8 mouse cellular contexts compared by ENCODE assay signal in genomic region chr1:63129857-63130690, GRCm38 (mm10). TPM values are rescaled to one million over a fixed set of nuclear protein-coding genes. Genes with fewer than 3 reads are reported as not detected.
A peak's percentile ranks its signal among the peaks of the same experiment; 100 is the strongest.
DNase-seq lines count a peak whose midpoint lies in the region; ATAC-seq and TF ChIP-seq lines count a peak whose summit lies in the region.

No protein-coding gene starts in this region.

- intact Hi-C loops in left cerebral cortex, adult 2 months (cut with DNase I), result no loop called here

- TF ChIP-seq CTCF in lung, adult 2 months (IDR thresholded peaks at IDR 0.05; ENCODE audit: insufficient read depth, low read length), result no peak
- TF ChIP-seq CTCF in left cerebral cortex, adult 2 months (IDR thresholded peaks at IDR 0.05), result no peak

- H3K9ac ChIP-seq in forebrain, embryonic 11.5 days (ENCODE audit: low read length), result no peak overlapping the region
- H3K9ac ChIP-seq in kidney, embryonic 14.5 days (ENCODE audit: low read depth, low read length), result peak overlapping the region; percentile 34; the same call in 1 of the 2 replicates

- peak overlapping the region; percentile 43; the same call in 1 of the 2 replicates for H3K4me2 ChIP-seq in forebrain, embryonic 11.5 days (ENCODE audit: low read depth, low read length, severe bottlenecking)
- H3K4me2 ChIP-seq in kidney, embryonic 14.5 days (replicated peaks; ENCODE audit: low read depth, low read length), result peak overlapping the region; percentile 45

- H3K27me3 ChIP-seq in forebrain, embryonic 11.5 days (ENCODE audit: control insufficient read depth, insufficient read depth, low read length), result no peaks in the 10 kb centered on the region
- no peaks in the 10 kb centered on the region for H3K27me3 ChIP-seq in kidney, embryonic 14.5 days (ENCODE audit: control insufficient read depth, insufficient read depth, low read length)
- no peaks in the 10 kb centered on the region for H3K27me3 ChIP-seq in megakaryocyte, embryonic 14.5 days (replicated peaks)

- no peaks in the 10 kb centered on the region for H3K4me1 ChIP-seq in lung, adult 2 months (ENCODE audit: control insufficient read depth, insufficient read depth, low read length)
- no peaks in the 10 kb centered on the region; the same call in 1 of the 2 replicates for H3K4me1 ChIP-seq in forebrain, embryonic 11.5 days (replicated peaks; ENCODE audit: control insufficient read depth, insufficient read depth, low read length)
- H3K4me1 ChIP-seq in kidney, embryonic 14.5 days (ENCODE audit: control insufficient read depth, insufficient read depth, low read length), result no peaks in the 10 kb centered on the region
- peaks cover 42% of the 10 kb centered on the region for H3K4me1 ChIP-seq in megakaryocyte, embryonic 14.5 days

- TF ChIP-seq POLR2A in lung, adult 2 months (IDR thresholded peaks at IDR 0.05; ENCODE audit: borderline replicate concordance, extremely low read depth, low read depth, low read length), result no peak

- no peak for DNase-seq in lung, adult 2 months
- no peak for DNase-seq in lung, postnatal 10 days
- DNase-seq in forebrain, embryonic 11.5 days (ENCODE audit: low spot score), result no peak
- DNase-seq in layer of hippocampus, postnatal 10 days (ENCODE audit: low spot score in 2 of 2), result no peak
- DNase-seq in ovary, postnatal 36 days (ENCODE audit: low spot score), result no peak
- DNase-seq in left cerebral cortex, adult 2 months (ENCODE audit: extremely low spot score in 1 of 2, low spot score in 2 of 2), result no peak

- ATAC-seq in forebrain, embryonic 11.5 days (replicated peaks; ENCODE audit: low FRiP score), result peak; percentile 71
- peak; percentile 79 for ATAC-seq in kidney, embryonic 14.5 days (ENCODE audit: low FRiP score, low TSS enrichment)

- peak overlapping the region; percentile 9 for H3K4me3 ChIP-seq in lung, adult 2 months (replicated peaks; ENCODE audit: extremely low read depth, low read depth, low read length)
- H3K4me3 ChIP-seq in forebrain, embryonic 11.5 days (ENCODE audit: low read depth, low read length), result peak overlapping the region; percentile 12; the same call in 1 of the 2 replicates
- peak overlapping the region; percentile 22; the same call in 1 of the 2 replicates for H3K4me3 ChIP-seq in kidney, embryonic 14.5 days (ENCODE audit: low read length)
- H3K4me3 ChIP-seq in megakaryocyte, embryonic 14.5 days (replicated peaks), result peak overlapping the region; percentile 87
- H3K4me3 ChIP-seq in left cerebral cortex, adult 2 months, result no peak overlapping the region

- H3K27ac ChIP-seq in forebrain, embryonic 11.5 days (ENCODE audit: low read depth, low read length), result no peak overlapping the region
- H3K27ac ChIP-seq in kidney, embryonic 14.5 days (ENCODE audit: low read depth, low read length), result peak overlapping the region; percentile 26; the same call in 1 of the 2 replicates
- no peak overlapping the region for H3K27ac ChIP-seq in left cerebral cortex, adult 2 months

- H3K36me3 ChIP-seq in forebrain, embryonic 11.5 days (ENCODE audit: control insufficient read depth, insufficient read depth, low read length), result no peaks in the 10 kb centered on the region; the same call in 1 of the 2 replicates
- H3K36me3 ChIP-seq in kidney, embryonic 14.5 days (ENCODE audit: control insufficient read depth, insufficient read depth, low read length), result peaks cover 6% of the 10 kb centered on the region; the same call in 1 of the 2 replicates
- H3K36me3 ChIP-seq in megakaryocyte, embryonic 14.5 days (replicated peaks; ENCODE audit: low read length), result peaks cover 52% of the 10 kb centered on the region

- WGBS in lung, adult 2 months, result 9% methylated on average over 18 of the region's 18 CpGs
- 21% methylated on average over 18 of the region's 18 CpGs for WGBS in forebrain, embryonic 11.5 days
- WGBS in kidney, embryonic 14.5 days, result 19% methylated on average over 18 of the region's 18 CpGs

- no peaks in the 10 kb centered on the region for H3K9me3 ChIP-seq in forebrain, embryonic 11.5 days (ENCODE audit: control insufficient read depth, low read length)
- H3K9me3 ChIP-seq in kidney, embryonic 14.5 days (ENCODE audit: control insufficient read depth, low read length), result no peaks in the 10 kb centered on the region
- 0 out of 2 replicates have a peak, but pooled peaks cover 3% of the 10 kb centered on the region for H3K9me3 ChIP-seq in megakaryocyte, embryonic 14.5 days

RNA-seq across cellular contexts. Expression of gene Ino80d, which starts 15.6 kb away (rescaled TPM):
- polyA plus RNA-seq in lung, adult 2 months (2012; rRNA removed), result 14.7 and 16.7 TPM in 2 replicates
- polyA plus RNA-seq in forebrain, embryonic 11.5 days (2014; fragmentation: Nextera tagmentation; extraction: Ambion mirVana), result 12.3 and 12.6 TPM in 2 replicates
- polyA plus RNA-seq in kidney, embryonic 14.5 days (2014; fragmentation: Nextera tagmentation; extraction: Ambion mirVana), result 11.5 and 16.5 TPM in 2 replicates
- 1.2 and 2.3 TPM in 2 replicates for polyA plus RNA-seq in megakaryocyte, embryonic 14.5 days (2012; ENCODE audit: insufficient read depth, low replicate concordance)
- 10 to 100 TPM; 26.8 to 27.9 TPM for total RNA-seq in layer of hippocampus, postnatal 10 days (2021)
- total RNA-seq in left cerebral cortex, adult 2 months (2021), result 10 to 100 TPM; 32.9 to 34.8 TPM

RNA-seq across cellular contexts. Expression of gene Eef1b2, which starts 46.6 kb away (rescaled TPM):
- polyA plus RNA-seq in lung, adult 2 months (2012; rRNA removed), result 192 and 217 TPM in 2 replicates
- polyA plus RNA-seq in forebrain, embryonic 11.5 days (2014; fragmentation: Nextera tagmentation; extraction: Ambion mirVana), result 502 and 538 TPM in 2 replicates
- polyA plus RNA-seq in kidney, embryonic 14.5 days (2014; fragmentation: Nextera tagmentation; extraction: Ambion mirVana), result 691 and 852 TPM in 2 replicates
- polyA plus RNA-seq in megakaryocyte, embryonic 14.5 days (2012; ENCODE audit: insufficient read depth, low replicate concordance), result 130 and 206 TPM in 2 replicates
- 100 to 1,000 TPM; 532 to 585 TPM for total RNA-seq in layer of hippocampus, postnatal 10 days (2021)
- 100 to 1,000 TPM; 327 to 339 TPM for total RNA-seq in left cerebral cortex, adult 2 months (2021)

RNA-seq across cellular contexts. Expression of gene Ndufs1, which starts 46.6 kb away (rescaled TPM):
- 17.8 and 29.6 TPM in 2 replicates for polyA plus RNA-seq in lung, adult 2 months (2012; rRNA removed)
- polyA plus RNA-seq in forebrain, embryonic 11.5 days (2014; fragmentation: Nextera tagmentation; extraction: Ambion mirVana), result 136 and 137 TPM in 2 replicates
- polyA plus RNA-seq in kidney, embryonic 14.5 days (2014; fragmentation: Nextera tagmentation; extraction: Ambion mirVana), result 113 and 147 TPM in 2 replicates
- 1.5 and 10.8 TPM in 2 replicates for polyA plus RNA-seq in megakaryocyte, embryonic 14.5 days (2012; ENCODE audit: insufficient read depth, low replicate concordance)
- total RNA-seq in layer of hippocampus, postnatal 10 days (2021), result 100 to 1,000 TPM; 145 to 148 TPM
- total RNA-seq in left cerebral cortex, adult 2 months (2021), result 100 to 1,000 TPM; 146 to 157 TPM
